Mouse (Mus musculus) liver, adult 2 months (tissue): ENCODE data around the gene Znrf1.

Source experiments
- CTCF ChIP-seq: fragments of 200-500 bp; IDR thresholded peaks from 2 replicates; pipeline ENCODE4 v1.5.1; 2011; ENCODE audit warnings: low read depth, low read length, control low read depth
- POLR2A ChIP-seq: fragments of 200-500 bp; IDR thresholded peaks from 2 replicates; pipeline ENCODE4 v1.6.1; 2011; ENCODE audit warnings: low read length, control low read depth; ENCODE audit not compliant: insufficient read depth; ENCODE audit errors: extremely low read depth

DNA sequence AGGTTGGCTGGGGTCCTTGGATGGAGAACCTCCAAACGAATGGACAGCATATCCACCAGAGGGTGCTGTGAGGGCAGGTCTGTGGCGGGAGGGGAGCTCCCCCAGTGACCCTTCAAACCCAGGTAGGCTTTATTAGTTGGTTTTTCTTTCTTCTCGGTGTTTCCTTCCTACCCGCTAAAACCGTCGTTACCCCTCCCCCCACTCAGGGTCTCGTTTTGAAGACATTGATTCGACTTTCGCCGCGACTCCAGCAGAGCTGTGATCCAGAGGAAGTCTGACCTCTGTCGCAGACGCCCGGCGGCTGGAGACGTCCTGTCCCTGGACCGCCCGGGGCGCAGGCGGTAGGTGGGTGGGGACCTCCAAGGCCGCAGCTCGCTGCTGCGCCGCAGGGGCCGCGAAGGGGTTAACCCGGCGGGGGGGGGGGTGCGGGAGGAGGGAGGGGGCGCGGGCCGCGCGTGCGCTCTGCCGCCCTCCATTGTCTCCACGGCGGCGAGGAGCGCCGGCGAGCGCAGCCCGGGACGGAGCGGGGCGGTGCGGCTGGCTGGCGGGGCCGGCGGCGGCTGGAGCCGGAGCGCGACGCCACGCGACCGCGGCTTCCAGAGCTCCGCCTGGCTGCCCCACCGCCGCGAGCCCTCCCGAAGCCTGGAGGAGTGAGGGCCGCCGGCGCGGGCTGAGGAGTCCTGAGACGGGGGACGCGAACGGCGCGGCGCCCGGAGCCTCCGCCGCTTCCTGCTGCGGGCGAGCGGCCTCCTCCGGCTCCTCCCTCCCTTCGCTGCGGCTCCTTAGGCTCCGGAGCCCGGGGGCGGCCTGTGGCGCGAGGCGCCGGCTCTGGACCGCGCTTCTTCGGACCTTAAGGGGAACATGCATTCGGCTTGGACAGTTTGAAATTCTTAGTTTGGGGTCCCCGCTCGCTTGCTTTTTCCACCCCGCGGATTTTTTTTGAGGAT, at the start of gene Znrf1:
- TF ChIP-seq CTCF (peak; percentile 65), POLR2A (0 out of 2 replicates have a peak, but pooled peaks have one; percentile 31)
